ENCODE assay signal across 12 mouse cellular contexts in the genomic region with DNA sequence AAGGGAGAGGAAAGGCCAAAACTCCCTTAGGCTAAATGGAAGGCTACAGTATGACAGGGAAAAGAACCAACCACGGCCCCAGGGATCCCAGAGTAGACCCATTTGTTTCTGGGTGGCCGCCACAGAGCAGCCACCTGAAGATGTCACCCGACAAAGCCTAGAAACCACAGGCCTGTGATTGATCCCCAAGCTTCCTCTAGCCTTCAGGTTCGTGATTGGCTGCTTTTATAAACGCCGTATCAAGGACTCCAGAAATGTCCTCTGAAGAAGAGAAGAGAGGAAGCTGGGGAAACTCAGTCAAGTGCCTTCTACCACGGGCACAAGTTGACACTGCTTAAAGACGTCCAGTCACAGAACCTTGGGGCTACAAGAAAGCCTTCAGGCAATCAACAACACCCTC.
"Had no signal": no experiment of that assay in that cellular context is flagged by ENCODE, and none has a peak within 500 bp of the region (broad histone marks: within the 10 kb centered on the region; RNA-seq: fewer than 3 reads in every experiment).

No protein-coding gene starts in this region.

- H3K9ac ChIP-seq: kidney, embryonic 15.5 days; limb, embryonic 15.5 days; liver, embryonic 12.5 days; lung, embryonic 14.5 days; midbrain, embryonic 12.5 days; neural tube, embryonic 15.5 days had no signal

- H3K27ac ChIP-seq: kidney, embryonic 15.5 days; left cerebral cortex, adult 2 months; limb, embryonic 15.5 days; liver, embryonic 12.5 days; midbrain, embryonic 12.5 days; neural tube, embryonic 15.5 days had no signal

- H3K9me3 ChIP-seq: kidney, embryonic 15.5 days; limb, embryonic 15.5 days; liver, embryonic 12.5 days; midbrain, embryonic 12.5 days; neural tube, embryonic 15.5 days had no signal

- DNase-seq: kidney, postnatal 14 days; lung, embryonic 14.5 days; lung, postnatal 10 days; right cerebral cortex, adult 18-20 months; right cerebral cortex, postnatal 25 days had no signal

- H3K4me2 ChIP-seq: kidney, embryonic 15.5 days; limb, embryonic 15.5 days; liver, embryonic 12.5 days; lung, embryonic 14.5 days; midbrain, embryonic 12.5 days; neural tube, embryonic 15.5 days had no signal

- H3K27me3 ChIP-seq: kidney, embryonic 15.5 days; limb, embryonic 15.5 days; midbrain, embryonic 12.5 days; neural tube, embryonic 15.5 days had no signal

- H3K4me1 ChIP-seq: limb, embryonic 15.5 days; midbrain, embryonic 12.5 days; neural tube, embryonic 15.5 days had no signal

- ATAC-seq: liver, embryonic 12.5 days; midbrain, embryonic 16.5 days had no signal

- H3K4me3 ChIP-seq: kidney, embryonic 15.5 days; left cerebral cortex, adult 2 months; limb, embryonic 15.5 days; liver, embryonic 12.5 days; midbrain, embryonic 12.5 days; neural tube, embryonic 15.5 days had no signal
